Mouse (Mus musculus): Measurements from ENCODE around the gene 1810055G02Rik.

DNA sequence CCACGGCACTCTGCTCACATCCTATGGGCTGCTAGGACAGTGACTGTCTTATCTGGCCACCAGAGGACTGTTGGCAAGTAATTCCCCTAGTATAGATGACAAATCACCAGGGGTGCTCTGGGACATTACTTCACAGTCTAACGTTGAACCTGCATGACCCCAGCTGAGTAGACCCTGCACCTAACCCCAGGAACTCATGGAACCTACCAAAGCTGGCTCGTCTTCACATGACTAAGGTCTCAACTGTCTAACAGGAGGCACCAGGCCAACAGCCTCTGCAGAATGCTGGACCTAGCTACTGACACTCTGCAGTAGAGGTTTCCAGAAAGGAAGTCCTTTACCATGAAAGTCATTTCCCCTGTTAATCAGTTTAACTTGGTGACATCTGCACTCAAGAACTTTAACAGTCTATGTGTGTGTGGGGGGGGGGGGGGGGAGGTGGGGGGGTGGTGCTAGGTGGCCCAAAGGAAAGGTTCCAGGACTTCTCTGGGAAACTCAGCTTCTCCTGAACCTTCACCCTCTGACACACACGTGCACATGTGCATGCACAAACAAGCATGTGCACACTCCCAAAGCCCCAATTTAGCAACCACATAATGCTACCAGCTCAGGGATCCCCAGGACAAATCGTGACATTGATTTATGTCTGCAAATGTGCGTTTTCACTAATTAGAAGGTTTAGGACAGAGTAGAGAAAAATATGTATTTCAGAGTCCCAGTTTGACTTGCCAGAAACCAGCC is 40.8 kb upstream of the 1810055G02Rik start:
- TF ChIP-seq CTCF (IDR thresholded peaks at IDR 0.05; ENCODE audit: low read depth, low read length): no peak
- TF ChIP-seq GATA2 (IDR thresholded peaks at IDR 0.05; ENCODE audit: borderline replicate concordance, low read depth, low read length): no peak
- no peak for TF ChIP-seq GATA1 (IDR thresholded peaks at IDR 0.05; ENCODE audit: borderline replicate concordance, low read length)
- TF ChIP-seq POLR2AphosphoS5 (IDR thresholded peaks at IDR 0.05; ENCODE audit: insufficient replicate concordance, low read depth, low read length): no peak

All from G1E (cell line).